Mouse (Mus musculus): Measurements from ENCODE around the gene Apol10b. TPM values are rescaled to one million over a fixed set of nuclear protein-coding genes. Genes with fewer than 3 reads are reported as not detected.
"Not testable (repeated sequence)": the region's sequence is repeated elsewhere in the genome, so short reads cannot be mapped to it uniquely, and the experiment has no call there.

Apol10b gene
- polyA plus RNA-seq (2017; shearing (Covaris generic)) = 10 to 100 TPM; 10.1 to 14.3 TPM

DNA sequence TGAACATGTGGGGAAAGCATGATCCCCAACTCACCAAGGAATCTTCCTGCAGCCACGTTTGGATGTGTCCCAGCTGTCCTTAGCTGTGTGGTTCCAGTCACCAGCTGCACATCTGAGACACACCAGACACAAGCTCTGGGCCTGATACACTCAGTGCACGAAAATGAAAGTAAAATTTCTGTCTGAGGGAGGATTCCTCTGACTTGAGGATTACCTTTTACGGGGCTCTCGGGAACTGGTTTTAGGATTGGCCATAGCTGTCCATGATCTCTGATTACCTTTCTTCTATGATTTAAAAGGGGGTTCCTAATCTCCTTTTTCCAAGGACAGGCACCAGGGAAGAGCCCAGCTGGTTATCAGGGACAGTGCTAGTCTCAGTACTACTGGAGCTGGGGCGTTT is at the start of gene Apol10b:
Gene Apol10b (minus strand): TSS at position 165 of the 400 bp plus-strand sequence.
- no peak for ATAC-seq

- not testable (repeated sequence) for ATAC-seq
Measured at GRCm38 (mm10) chr15:77643176-77643575, 47.3 kb upstream of the Apol10b start, which contains the start of gene Apol11b. Apol11b (minus strand) TSS chr15:77643286.

- not testable (repeated sequence) for ATAC-seq
Measured at GRCm38 (mm10) chr15:77629822-77630221, 33.9 kb upstream of the Apol10b start.

- ATAC-seq = not testable (repeated sequence)
Measured at GRCm38 (mm10) chr15:77628647-77629046, 32.7 kb upstream of the Apol10b start.

DNA sequence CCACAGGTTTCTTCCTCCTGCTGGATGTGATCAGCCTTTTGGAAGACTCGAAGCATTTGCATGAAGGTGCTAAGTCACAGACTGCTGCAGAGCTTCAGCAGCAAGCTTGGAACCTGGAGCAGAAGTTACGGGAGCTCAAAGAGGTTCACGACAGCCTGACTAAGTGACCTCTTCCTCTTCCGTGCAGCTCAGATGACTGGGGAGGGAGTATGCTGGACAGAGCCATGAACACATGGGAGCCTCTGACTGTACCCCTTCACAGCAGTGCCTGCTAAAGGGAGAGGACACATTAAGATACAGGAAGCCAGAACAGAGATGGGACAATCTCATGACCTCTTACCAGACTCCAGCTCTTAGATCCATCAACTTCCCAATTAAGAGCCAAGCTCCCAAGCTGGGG is 30.5 kb upstream of the Apol10b start:
- not testable (repeated sequence) for ATAC-seq

DNA sequence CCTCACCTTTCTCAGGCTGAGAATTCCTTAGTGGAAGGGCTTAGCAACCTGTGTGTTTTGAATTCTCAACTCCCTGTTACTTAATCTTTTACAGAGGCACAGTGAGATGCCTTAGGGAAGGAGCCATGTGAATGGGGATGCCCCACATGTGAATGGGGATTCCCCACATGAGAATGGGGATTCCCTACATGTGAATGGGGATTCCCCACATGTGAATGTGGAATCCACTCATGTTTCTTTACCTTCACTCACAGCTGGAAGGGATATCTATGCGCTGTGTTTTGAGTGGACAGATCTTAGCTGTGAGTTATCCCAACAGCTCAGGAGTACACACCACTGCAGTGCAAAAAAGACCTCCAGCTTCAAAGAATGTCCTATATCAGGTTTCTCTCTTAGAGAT is 28.8 kb upstream of the Apol10b start:
- peak; percentile 41 for ATAC-seq

DNA sequence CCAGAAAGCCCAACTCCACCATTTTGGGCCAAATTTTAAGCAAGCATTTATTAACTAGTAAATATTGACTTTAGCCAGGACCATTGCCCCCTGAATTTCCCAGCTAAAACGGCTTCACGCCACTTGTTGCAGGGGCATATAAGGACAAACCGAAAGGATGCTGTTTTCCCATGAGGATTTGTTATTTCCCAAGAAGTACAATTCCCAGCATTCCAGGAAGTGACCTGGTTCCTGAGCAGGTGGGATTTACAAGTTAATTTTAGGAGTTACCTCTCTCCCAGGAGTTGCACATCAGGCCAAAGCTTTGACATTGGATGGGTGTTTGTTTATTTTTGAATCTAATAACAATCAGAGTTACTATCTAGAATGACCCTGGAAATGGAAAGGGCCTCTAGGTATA is 10.1 kb upstream of the Apol10b start:
- no peak for ATAC-seq

DNA sequence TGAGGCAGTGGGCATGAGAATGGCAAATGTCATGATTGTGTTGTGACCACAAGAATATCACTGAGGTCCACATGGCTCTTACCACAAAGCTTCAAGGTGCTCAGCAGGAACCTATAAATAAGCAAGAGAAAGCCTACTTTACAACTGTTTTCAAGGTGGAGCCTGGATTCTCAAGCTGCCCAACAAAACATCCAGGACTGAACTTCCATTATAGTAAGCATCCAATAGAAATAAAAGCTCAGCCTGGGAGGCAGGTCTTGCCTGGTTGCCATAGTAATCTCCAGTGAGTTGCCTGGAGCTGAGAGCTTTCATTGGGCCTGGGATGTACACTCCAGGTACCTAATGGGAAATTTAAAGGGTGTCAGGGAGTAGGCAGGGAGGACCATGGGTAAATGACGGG is 3.0 kb upstream of the Apol10b start, which contains the start of gene Gm36245:
Gene Gm36245 (plus strand): TSS at position 301 of the 400 bp plus-strand sequence.
- no peak for ATAC-seq

DNA sequence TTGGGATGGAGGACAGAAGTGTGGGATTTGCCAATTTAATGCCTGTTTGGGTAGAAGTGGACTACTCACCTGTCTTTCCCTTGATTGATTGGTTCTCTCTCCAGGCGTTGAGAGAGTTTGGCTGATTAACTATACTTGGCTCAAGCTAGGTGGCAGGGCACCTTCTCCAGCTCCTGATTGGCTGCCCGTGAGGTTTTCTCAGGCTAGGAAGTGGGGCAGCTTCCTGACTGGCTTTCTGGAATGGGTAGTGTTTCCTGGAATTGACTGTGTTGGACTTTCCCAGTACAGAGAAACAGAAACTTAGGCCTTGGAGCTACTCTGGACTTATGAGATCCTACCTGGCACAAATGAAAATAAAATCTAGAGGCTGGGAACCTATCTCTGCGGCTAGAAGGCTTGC is 2.5 kb upstream of the Apol10b start:
- no peak for ATAC-seq

DNA sequence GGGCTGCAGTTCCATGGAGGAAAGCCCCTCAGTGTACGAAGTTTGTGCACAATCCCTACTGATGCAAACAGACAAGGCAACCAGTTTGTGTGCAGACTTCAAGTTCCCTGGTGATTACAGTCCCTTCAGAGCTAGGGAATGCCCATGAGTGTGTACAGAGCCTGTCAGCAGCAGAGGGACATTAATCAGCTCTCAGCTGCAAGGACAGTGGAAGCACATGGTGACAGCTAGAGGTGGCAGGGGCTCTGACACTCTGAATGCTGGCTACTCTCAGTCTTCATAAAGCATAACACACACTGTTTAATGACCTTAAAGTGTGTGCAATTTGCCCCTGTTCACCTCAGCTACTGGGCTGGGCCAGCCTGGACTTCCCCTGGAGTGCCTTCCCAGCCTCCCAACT is 2.4 kb downstream of the Apol10b start:
- ATAC-seq = no peak

- no peak for ATAC-seq
Measured at GRCm38 (mm10) chr15:77590881-77591280, 5.0 kb downstream of the Apol10b start.

DNA sequence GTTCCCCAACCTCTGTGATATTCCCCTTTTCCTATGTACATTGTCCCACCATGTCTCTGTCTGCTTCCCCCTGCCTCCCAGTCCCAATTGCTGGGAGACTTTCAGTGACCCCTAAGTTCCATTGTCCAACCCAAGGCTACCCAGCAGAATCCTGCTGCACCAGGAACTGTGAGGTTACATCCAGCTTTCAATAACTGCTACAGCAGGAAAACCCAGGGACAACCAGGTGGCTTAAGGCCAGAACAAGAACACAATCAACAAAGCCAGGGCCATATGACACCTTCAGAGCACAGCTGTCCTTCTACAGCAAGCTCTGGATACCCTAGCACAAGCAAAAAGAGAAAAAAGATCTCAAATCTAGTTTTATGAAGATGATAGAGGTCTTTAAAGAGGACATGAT is 6.9 kb downstream of the Apol10b start:
- no peak for ATAC-seq

- no peak for ATAC-seq
Measured at GRCm38 (mm10) chr15:77587026-77587425, 8.9 kb downstream of the Apol10b start.

DNA sequence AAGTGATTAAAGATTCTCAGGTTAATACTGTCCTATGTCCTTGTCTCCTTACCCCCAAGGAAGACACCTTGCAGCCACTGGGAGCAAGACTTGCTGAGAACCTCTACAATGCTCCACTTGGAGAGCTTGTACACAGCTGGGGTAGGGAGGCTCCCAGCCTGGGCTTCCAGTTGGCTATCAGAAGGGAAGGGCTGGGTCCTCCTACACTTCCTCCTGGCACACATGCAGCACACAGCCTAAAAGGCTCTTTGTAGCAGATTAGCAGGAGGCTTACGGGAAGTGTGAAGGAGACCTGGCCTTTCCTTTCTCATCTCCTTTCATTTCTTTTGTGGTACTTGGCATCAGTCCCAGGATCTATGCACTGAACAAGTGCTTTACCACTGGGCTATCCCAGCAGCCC is 14.2 kb downstream of the Apol10b start:
- no peak for ATAC-seq

GRCm38 (mm10) chr15:77579311-77579710 is 16.6 kb downstream of the Apol10b start:
- no peak for ATAC-seq

GRCm38 (mm10) chr15:77578801-77579200 is 17.1 kb downstream of the Apol10b start:
- no peak for ATAC-seq

DNA sequence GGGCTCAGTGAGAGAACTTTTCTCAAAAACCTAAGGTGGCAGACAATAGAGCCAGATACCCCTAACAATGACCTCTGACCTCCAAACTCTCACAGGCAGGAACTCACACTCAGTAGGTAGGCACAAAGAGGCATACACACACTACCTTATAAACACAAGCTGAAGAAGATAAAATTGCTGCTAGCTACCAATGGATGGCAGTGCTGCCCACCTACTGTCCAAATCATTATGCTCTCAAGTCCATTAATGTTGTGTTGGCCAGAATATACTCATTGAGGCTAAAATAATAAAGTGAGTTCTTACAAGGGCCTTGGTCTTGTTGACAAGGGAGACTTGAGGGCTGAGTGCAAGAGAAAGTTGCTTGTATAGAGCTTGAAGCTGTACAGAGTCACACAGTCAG is 32.7 kb downstream of the Apol10b start:
- ATAC-seq = no peak

DNA sequence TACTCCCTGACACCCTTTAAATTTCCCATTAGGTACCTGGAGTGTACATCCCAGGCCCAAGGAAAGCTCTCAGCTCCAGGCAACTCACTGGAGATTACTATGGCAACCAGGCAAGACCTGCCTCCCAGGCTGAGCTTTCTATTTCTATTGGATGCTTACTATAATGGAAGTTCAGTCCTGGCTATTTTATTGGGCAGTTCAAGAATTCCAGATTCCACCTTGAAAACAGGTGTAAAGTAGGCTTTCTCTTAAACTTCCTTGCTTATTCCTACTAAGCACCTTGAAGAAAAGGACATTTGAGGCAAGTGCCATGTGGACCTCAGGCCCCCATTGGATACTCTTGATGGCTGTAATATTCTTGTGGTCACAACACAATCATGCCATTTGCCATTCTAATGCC is 34.1 kb downstream of the Apol10b start, which contains the start of gene 1700025B11Rik:
Gene 1700025B11Rik (minus strand): TSS at position 101 of the 400 bp plus-strand sequence.
- no peak for ATAC-seq

- ATAC-seq = not testable (repeated sequence)
Measured at GRCm38 (mm10) chr15:77539221-77539620, 56.7 kb downstream of the Apol10b start.

Other genes with a start within 250 kb of the Apol10b start
- gene Apol7a, start 197.0 kb downstream of the Apol10b start, polyA plus RNA-seq (2017; shearing (Covaris generic)) = not detected
- gene Apol9a, start 185.0 kb downstream of the Apol10b start, polyA plus RNA-seq (2017; shearing (Covaris generic)) = 10 to 100 TPM; 11.0 to 17.0 TPM
- under 1 TPM; 0.54 to 0.65 TPM for gene Apol7b, start 148.6 kb downstream of the Apol10b start, polyA plus RNA-seq (2017; shearing (Covaris generic))
- under 1 TPM in 1 of 2 experiments, not detected in 1; 0.22 TPM for gene Apol10a, start 119.1 kb downstream of the Apol10b start, polyA plus RNA-seq (2017; shearing (Covaris generic))
- gene Apol11a, start 87.9 kb downstream of the Apol10b start, polyA plus RNA-seq (2017; shearing (Covaris generic)) = not detected
- under 1 TPM in 1 of 2 experiments, not detected in 1; 0.59 TPM for gene Apol7c, start 62.8 kb downstream of the Apol10b start, polyA plus RNA-seq (2017; shearing (Covaris generic))
- not detected for gene 1700025B11Rik, start 34.2 kb downstream of the Apol10b start, polyA plus RNA-seq (2017; shearing (Covaris generic))
- not detected for gene Gm36245, start 3.1 kb upstream of the Apol10b start, polyA plus RNA-seq (2017; shearing (Covaris generic))
- under 1 TPM; 0.27 to 0.49 TPM for gene Apol11b, start 47.2 kb upstream of the Apol10b start, polyA plus RNA-seq (2017; shearing (Covaris generic))
- gene Apol7e, start 102.7 kb upstream of the Apol10b start, polyA plus RNA-seq (2017; shearing (Covaris generic)) = 10 to 100 TPM; 57.4 to 67.8 TPM
- 10 to 100 TPM; 50.3 to 80.6 TPM for gene Apol9b, start 132.9 kb upstream of the Apol10b start, polyA plus RNA-seq (2017; shearing (Covaris generic))
- not detected for gene Apol8, start 160.9 kb upstream of the Apol10b start, polyA plus RNA-seq (2017; shearing (Covaris generic))
- gene Myh9, start 246.1 kb upstream of the Apol10b start, polyA plus RNA-seq (2017; shearing (Covaris generic)) = 100 to 1,000 TPM; 206 to 220 TPM